Mouse (Mus musculus) forebrain, embryonic 11.5 days (tissue): ENCODE measurements around the gene Smndc1. TPM values are rescaled to one million over a fixed set of nuclear protein-coding genes. Genes with fewer than 3 reads are reported as not detected.
"Not testable (repeated sequence)": the region's sequence is repeated elsewhere in the genome, so short reads cannot be mapped to it uniquely, and the experiment has no call there.

ENCODE experiments used
- ATAC-seq: fragments of 200-750 bp; cut with Nextera tagmentation; replicated peaks from 2 replicates; pipeline ENCODE4 v1.8.0; 2017; ENCODE audit warnings: moderate TSS enrichment; ENCODE audit not compliant: low FRiP score
- DNase-seq: peaks from one replicate; pipeline ENCODE4 v3.0.0-alpha.2; 2017; ENCODE audit warnings: low spot score
- H3K27ac ChIP-seq: fragments of 300-500 bp; sonication (generic); 2 replicates; pipeline ENCODE4 v1.5.1; 2014; ENCODE audit warnings: low read depth, low read length
- H3K27me3 ChIP-seq: fragments of 300-500 bp; sonication (generic); 2 replicates; pipeline ENCODE4 v1.6.1; 2014; ENCODE audit warnings: mild to moderate bottlenecking, low read length, mixed read lengths; ENCODE audit not compliant: control insufficient read depth, insufficient read depth
- H3K36me3 ChIP-seq: fragments of 300-500 bp; sonication (generic); 2 replicates; pipeline ENCODE4 v1.6.1; 2014; ENCODE audit warnings: mild to moderate bottlenecking, low read length, moderate library complexity, mixed read lengths; ENCODE audit not compliant: control insufficient read depth, insufficient read depth
- H3K4me1 ChIP-seq: fragments of 300-500 bp; sonication (generic); replicated peaks from 2 replicates; pipeline ENCODE4 v1.6.1; 2014; ENCODE audit warnings: low read length, mixed read lengths; ENCODE audit not compliant: control insufficient read depth, insufficient read depth
- H3K4me2 ChIP-seq: fragments of 300-500 bp; sonication (generic); 2 replicates; pipeline ENCODE4 v1.6.1; 2014; ENCODE audit warnings: low read depth, mild to moderate bottlenecking, low read length, moderate library complexity, mixed read lengths; ENCODE audit not compliant: severe bottlenecking
- H3K4me3 ChIP-seq: fragments of 300-500 bp; sonication (generic); 2 replicates; pipeline ENCODE4 v1.5.1; 2014; ENCODE audit warnings: low read depth, low read length
- H3K9ac ChIP-seq: fragments of 300-500 bp; sonication (generic); 2 replicates; pipeline ENCODE4 v1.6.1; 2014; ENCODE audit warnings: low read length
- H3K9me3 ChIP-seq: fragments of 300-500 bp; sonication (generic); 2 replicates; pipeline ENCODE4 v1.6.1; 2016; ENCODE audit warnings: low read length, mixed read lengths; ENCODE audit not compliant: control insufficient read depth
- WGBS: fragments of 180-500 bp; shearing (Covaris S2); extraction: QIAGEN DNeasy Blood & Tissue Kit; methylation state at CpG from one replicate; pipeline ENCODE4 v1.1.7; 2014; 5-methylcytosine and 5-hydroxymethylcytosine counted together
- polyA plus RNA-seq: library from polyadenylated mRNA; unstranded; fragments of >200 nt; fragmentation: Nextera tagmentation; extraction: Ambion mirVana; gene quantifications from 2 replicates; pipeline ENCODE4 v1.2.1, GENCODE M21; 2014

Gene Smndc1
- polyA plus RNA-seq, 1 experiment from 2014 or later: 57.6 TPM

- Histone ChIP-seq H3K4me3 (no peak overlapping the region), H3K4me1 (no peaks in the 10 kb centered on the region; the same call in 1 of the 2 replicates), H3K9me3 (no peaks in the 10 kb centered on the region), H3K27ac (no peak overlapping the region), H3K27me3 (no peaks in the 10 kb centered on the region), H3K9ac (no peak overlapping the region), H3K36me3 (no peaks in the 10 kb centered on the region), H3K4me2 (no peak overlapping the region)
- ATAC-seq (no peak), DNase-seq (no peak)
- WGBS: 77% methylated on average over 2 of the region's 2 CpGs
Measured at GRCm38 (mm10) chr19:53405810-53406209, 15.4 kb upstream of the Smndc1 start.

- no peak overlapping the region for H3K4me2 ChIP-seq
- H3K27me3 ChIP-seq: no peaks in the 10 kb centered on the region
- H3K9ac ChIP-seq: no peak overlapping the region
- H3K36me3 ChIP-seq: no peaks in the 10 kb centered on the region
- no peaks in the 10 kb centered on the region for H3K9me3 ChIP-seq
- no peak for DNase-seq
- no peak overlapping the region for H3K4me3 ChIP-seq
- H3K4me1 ChIP-seq: no peaks in the 10 kb centered on the region
- no peak for ATAC-seq
- no peak overlapping the region for H3K27ac ChIP-seq
- 85% methylated on average over 18 of the region's 18 CpGs for WGBS
Measured at GRCm38 (mm10) chr19:53404837-53405356, 14.5 kb upstream of the Smndc1 start.

DNA sequence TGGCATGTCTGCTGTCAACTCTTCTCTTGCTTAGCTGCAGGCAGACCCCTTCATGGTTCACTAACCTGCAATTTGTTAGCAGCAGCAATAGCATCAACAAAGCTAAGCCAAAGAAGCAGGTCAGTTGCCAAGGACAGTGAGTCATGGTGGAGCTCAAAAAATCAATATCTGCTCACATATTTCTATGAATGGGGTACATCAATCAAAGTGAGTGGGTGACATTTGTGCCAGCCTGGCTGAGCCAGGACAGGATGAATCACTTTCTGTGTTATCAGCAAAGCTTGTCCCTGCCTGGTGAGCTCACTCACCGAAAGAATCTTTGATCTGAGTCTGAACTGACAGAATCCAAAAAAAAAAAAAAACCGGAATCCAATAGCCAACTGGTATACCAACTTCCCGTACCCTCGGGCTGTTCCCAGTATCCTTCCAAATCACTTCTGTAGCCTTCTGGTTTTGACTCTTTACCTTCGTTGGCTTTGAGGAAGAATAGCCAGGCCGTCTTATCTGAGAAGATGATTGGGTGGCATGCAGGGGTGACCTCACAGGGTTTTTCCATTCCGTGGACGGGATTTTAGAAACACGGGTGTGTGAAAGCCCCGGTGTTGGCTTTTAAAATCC is 13.9 kb upstream of the Smndc1 start:
- Histone ChIP-seq H3K9ac (no peak overlapping the region), H3K36me3 (no peaks in the 10 kb centered on the region), H3K9me3 (no peaks in the 10 kb centered on the region), H3K27ac (no peak overlapping the region), H3K4me3 (no peak overlapping the region), H3K4me1 (no peaks in the 10 kb centered on the region), H3K4me2 (no peak overlapping the region), H3K27me3 (no peaks in the 10 kb centered on the region)
- WGBS: 95% methylated on average over 10 of the region's 10 CpGs
- no peak for DNase-seq
- no peak for ATAC-seq

DNA sequence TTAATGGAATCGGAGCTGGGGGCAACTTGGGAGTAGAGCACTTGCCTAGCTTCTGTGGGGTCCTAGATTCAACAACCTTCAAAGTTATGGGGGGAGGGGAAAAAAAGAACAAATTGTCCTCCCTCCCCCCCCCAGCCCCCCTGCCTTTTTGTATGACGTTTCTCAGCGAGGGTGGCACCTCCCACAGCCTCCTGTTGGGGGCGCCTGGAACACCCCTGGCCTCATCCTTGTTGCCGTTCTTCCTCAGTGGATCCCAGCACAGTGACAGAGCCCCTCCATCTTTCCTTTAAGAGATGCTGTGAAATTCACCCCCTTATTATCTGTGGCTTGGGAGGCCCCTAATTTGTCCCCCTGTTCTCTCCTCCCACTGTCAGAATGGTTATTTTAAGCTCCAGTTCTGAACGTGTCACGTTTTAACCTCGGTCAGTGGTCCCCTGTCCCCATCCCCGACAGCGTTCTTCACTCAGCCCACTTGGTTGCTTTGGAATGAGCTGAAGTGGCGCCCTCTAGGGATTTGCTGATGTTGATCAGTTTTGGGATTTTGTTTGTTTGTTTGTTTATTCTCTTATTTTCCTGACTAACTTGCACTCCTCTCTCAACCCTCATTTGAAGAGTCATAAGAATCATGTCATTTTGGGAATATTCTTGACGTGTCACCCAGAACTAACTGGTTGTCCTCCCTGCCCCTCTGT is 12.5 kb upstream of the Smndc1 start:
- H3K9me3 ChIP-seq: no peaks in the 10 kb centered on the region
- no peak overlapping the region for H3K9ac ChIP-seq
- DNase-seq (no peak), ATAC-seq (no peak)
- H3K4me3 ChIP-seq: no peak overlapping the region
- no peaks in the 10 kb centered on the region for H3K36me3 ChIP-seq
- no peaks in the 10 kb centered on the region for H3K4me1 ChIP-seq
- no peak overlapping the region for H3K4me2 ChIP-seq
- no peaks in the 10 kb centered on the region for H3K27me3 ChIP-seq
- H3K27ac ChIP-seq: no peak overlapping the region
- 54% methylated on average over 12 of the region's 12 CpGs for WGBS

DNA sequence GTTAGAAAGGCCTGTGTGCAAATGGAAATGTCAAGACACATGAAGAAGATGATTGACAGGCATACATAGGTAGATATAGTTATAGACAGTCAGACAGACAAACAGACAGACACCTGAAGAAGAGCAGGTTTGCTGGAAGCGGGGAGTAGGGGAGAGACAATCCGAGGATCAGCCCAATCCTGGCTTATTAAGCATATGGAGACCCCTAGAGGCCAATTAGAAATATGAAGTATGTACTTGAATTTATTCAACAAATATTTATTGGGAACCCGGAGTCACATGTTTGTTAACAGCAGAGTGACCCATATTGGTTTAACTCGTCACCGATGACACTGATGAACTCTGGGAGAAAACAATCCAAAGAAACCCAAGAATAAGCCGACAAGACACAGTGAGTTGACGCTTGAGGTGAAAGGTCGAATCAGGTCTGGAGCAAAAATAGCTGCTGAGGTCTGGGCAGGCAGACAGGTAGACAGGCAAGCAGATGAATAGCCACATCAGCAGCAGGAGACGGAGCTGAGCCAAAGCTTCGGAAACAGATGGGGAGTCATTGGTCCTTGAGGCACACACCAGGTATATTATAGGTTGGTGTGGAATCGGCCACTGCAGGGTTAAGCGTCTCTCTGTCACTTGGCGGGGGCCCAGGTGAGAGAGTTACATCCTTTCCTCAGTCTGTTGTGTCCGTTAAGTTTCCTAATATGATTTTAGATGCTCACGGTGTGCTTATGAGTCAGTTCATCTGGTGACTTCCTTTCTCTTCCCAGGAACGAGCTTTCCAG is 10.1 kb upstream of the Smndc1 start:
- H3K27me3 ChIP-seq: no peaks in the 10 kb centered on the region
- H3K36me3 ChIP-seq: no peaks in the 10 kb centered on the region
- H3K27ac ChIP-seq: no peak overlapping the region
- no peak overlapping the region for H3K4me2 ChIP-seq
- no peak for DNase-seq
- no peaks in the 10 kb centered on the region for H3K9me3 ChIP-seq
- H3K9ac ChIP-seq: no peak overlapping the region
- ATAC-seq: no peak
- 89% methylated on average over 16 of the region's 16 CpGs for whole genome bisulfite sequencing
- no peaks in the 10 kb centered on the region for H3K4me1 ChIP-seq
- H3K4me3 ChIP-seq: no peak overlapping the region

- 91% methylated on average over 4 of the region's 4 CpGs for WGBS
- DNase-seq (no peak), ATAC-seq (no peak)
- Histone ChIP-seq H3K27me3 (no peaks in the 10 kb centered on the region), H3K4me1 (no peaks in the 10 kb centered on the region), H3K9ac (no peak overlapping the region), H3K4me3 (no peak overlapping the region), H3K36me3 (no peaks in the 10 kb centered on the region), H3K4me2 (no peak overlapping the region), H3K27ac (no peak overlapping the region), H3K9me3 (no peaks in the 10 kb centered on the region)
Measured at GRCm38 (mm10) chr19:53399213-53399612, 8.8 kb upstream of the Smndc1 start.

DNA sequence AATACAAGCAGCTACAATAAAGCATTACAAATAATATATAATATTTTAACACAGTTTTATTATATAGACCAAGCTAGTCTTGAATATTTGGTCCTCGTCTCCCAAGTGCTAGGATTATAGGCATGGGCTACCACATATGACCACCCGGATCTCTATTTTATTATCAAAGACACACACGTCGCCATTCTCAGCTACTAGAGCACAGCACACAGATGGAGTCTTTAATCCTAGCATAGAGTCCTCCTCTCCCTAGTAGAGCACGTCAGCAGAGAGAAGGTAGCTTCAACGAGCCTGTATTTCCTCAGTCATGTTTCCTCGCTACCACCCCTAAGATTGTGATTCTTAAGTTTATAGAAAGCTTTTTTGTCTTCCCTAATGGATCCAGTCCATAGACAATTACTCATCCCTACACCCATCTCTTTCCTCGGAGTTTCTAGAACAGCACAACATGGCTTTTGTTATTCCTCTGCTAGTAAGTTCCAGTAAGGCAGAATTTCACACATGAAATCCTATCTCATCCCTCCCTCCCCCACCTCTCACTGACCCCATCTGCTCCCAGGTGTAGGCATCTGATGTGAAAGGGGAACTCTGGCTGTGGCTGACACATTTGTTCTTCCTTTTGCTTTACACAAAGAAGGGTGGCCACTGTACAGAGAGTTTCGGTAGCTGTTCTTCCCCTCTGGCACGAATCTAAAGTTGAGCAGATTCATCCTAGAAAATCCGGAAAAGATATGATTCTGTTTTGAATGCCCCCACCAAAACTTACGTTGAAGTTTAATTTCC is 7.3 kb upstream of the Smndc1 start:
- no peaks in the 10 kb centered on the region for H3K36me3 ChIP-seq
- DNase-seq (no peak), ATAC-seq (no peak)
- H3K4me1 ChIP-seq: no peaks in the 10 kb centered on the region
- WGBS: 83% methylated on average over 12 of the region's 12 CpGs
- no peak overlapping the region for H3K9ac ChIP-seq
- no peaks in the 10 kb centered on the region for H3K27me3 ChIP-seq
- no peaks in the 10 kb centered on the region for H3K9me3 ChIP-seq
- no peak overlapping the region for H3K27ac ChIP-seq
- H3K4me3 ChIP-seq: no peak overlapping the region
- no peak overlapping the region for H3K4me2 ChIP-seq

DNA sequence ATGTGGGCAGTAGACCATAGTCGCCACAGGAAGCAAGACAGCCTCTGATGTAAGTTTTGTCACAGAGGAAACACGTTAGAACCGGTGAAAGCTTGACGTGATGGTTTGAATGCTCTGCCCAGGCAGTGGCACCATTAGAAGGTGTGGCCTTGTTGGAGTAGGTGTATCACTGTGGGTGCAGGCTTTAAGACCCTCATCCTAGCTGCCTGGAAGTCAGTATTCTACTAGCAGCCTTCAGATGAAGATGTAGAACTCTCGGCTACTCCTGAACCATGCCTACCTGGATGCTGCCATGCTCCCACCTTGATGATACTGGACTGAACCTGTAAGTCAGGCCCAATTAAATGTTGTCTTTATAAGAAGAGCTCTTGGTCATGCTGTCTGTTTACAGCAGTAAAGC is 5.4 kb upstream of the Smndc1 start:
- 51% methylated on average over 5 of the region's 5 CpGs for WGBS
- H3K4me1 ChIP-seq, H3K27me3 ChIP-seq, H3K4me2 ChIP-seq, DNase-seq, H3K27ac ChIP-seq, ATAC-seq, H3K9me3 ChIP-seq, H3K36me3 ChIP-seq, H3K9ac ChIP-seq, H3K4me3 ChIP-seq: not testable (repeated sequence)
